Mouse (Mus musculus) erythroblast, embryonic 14.5 days (primary cell): Measurements from ENCODE around the gene Ptprn2. TPM values are rescaled to one million over a fixed set of nuclear protein-coding genes. Genes with fewer than 3 reads are reported as not detected.

ENCODE experiments used
- H3K27me3 ChIP-seq: 2 replicates; pipeline ENCODE4 v1.6.1; 2012; ENCODE audit warnings: inconsistent platforms; ENCODE audit not compliant: control insufficient read depth
- H3K36me3 ChIP-seq: 2 replicates; pipeline ENCODE4 v1.6.1; 2012; ENCODE audit warnings: mild to moderate bottlenecking, inconsistent platforms; ENCODE audit not compliant: control insufficient read depth
- H3K4me1 ChIP-seq: 2 replicates; pipeline ENCODE4 v1.6.1; 2012; ENCODE audit warnings: inconsistent platforms; ENCODE audit not compliant: control insufficient read depth
- H3K4me3 ChIP-seq: replicated peaks from 2 replicates; pipeline ENCODE3; 2012; ENCODE audit warnings: moderate library complexity, mild to moderate bottlenecking, inconsistent platforms
- H3K9me3 ChIP-seq: 2 replicates; pipeline ENCODE4 v1.6.1; 2012; ENCODE audit warnings: low read length, inconsistent platforms, mixed read lengths; ENCODE audit not compliant: control insufficient read depth
- GATA1 ChIP-seq: IDR thresholded peaks from 2 replicates; pipeline ENCODE4 v1.6.1; 2012; ENCODE audit warnings: low read length, inconsistent platforms, mixed read lengths
- TAL1 ChIP-seq: IDR thresholded peaks from 3 replicates; pipeline ENCODE4 v1.6.1; 2012; ENCODE audit warnings: low read length, inconsistent platforms, mixed read lengths
- polyA plus RNA-seq: library from polyadenylated mRNA; stranded (reverse); fragments of >175 nt; gene quantifications from 2 replicates; pipeline ENCODE4 v1.2.3, GENCODE M21; 2012

The Ptprn2 gene
- polyA plus RNA-seq, 1 experiment, result 0.03 TPM

GRCm38 (mm10) chr12:117077664-117078063, 592.1 kb downstream of the Ptprn2 start:
- Histone ChIP-seq H3K36me3 (no peaks in the 10 kb centered on the region), H3K27me3 (no peaks in the 10 kb centered on the region), H3K4me1 (no peaks in the 10 kb centered on the region), H3K9me3 (no peaks in the 10 kb centered on the region), H3K4me3 (no peak overlapping the region)
- TF ChIP-seq TAL1, result no peak
- no peak for TF ChIP-seq GATA1

GRCm38 (mm10) chr12:117078945-117079344, 593.4 kb downstream of the Ptprn2 start:
- no peaks in the 10 kb centered on the region for H3K4me1 ChIP-seq
- no peaks in the 10 kb centered on the region for H3K9me3 ChIP-seq
- H3K27me3 ChIP-seq, result no peaks in the 10 kb centered on the region
- no peak overlapping the region for H3K4me3 ChIP-seq
- H3K36me3 ChIP-seq, result no peaks in the 10 kb centered on the region
- no peak for TF ChIP-seq GATA1
- no peak for TF ChIP-seq TAL1

- TF ChIP-seq TAL1 (no peak), GATA1 (no peak)
- Histone ChIP-seq H3K4me3 (no peak overlapping the region), H3K4me1 (no peaks in the 10 kb centered on the region), H3K27me3 (no peaks in the 10 kb centered on the region), H3K36me3 (no peaks in the 10 kb centered on the region), H3K9me3 (no peaks in the 10 kb centered on the region)
Observed at GRCm38 (mm10) chr12:117079724-117080123, 594.2 kb downstream of the Ptprn2 start.

GRCm38 (mm10) chr12:117083856-117084701, 598.6 kb downstream of the Ptprn2 start:
- TF ChIP-seq TAL1 (no peak), GATA1 (no peak)
- Histone ChIP-seq H3K9me3 (no peaks in the 10 kb centered on the region), H3K4me1 (no peaks in the 10 kb centered on the region), H3K27me3 (no peaks in the 10 kb centered on the region), H3K4me3 (no peak overlapping the region), H3K36me3 (no peaks in the 10 kb centered on the region)

- H3K27me3 ChIP-seq, result no peaks in the 10 kb centered on the region
- TF ChIP-seq GATA1 (no peak), TAL1 (no peak)
- H3K36me3 ChIP-seq, result no peaks in the 10 kb centered on the region
- H3K9me3 ChIP-seq, result no peaks in the 10 kb centered on the region
- H3K4me3 ChIP-seq, result no peak overlapping the region
- H3K4me1 ChIP-seq, result no peaks in the 10 kb centered on the region
Observed at GRCm38 (mm10) chr12:117084702-117085409, 599.3 kb downstream of the Ptprn2 start.

GRCm38 (mm10) chr12:117085661-117086335, 600.3 kb downstream of the Ptprn2 start:
- Histone ChIP-seq H3K36me3 (no peaks in the 10 kb centered on the region), H3K4me1 (no peaks in the 10 kb centered on the region), H3K9me3 (no peaks in the 10 kb centered on the region), H3K4me3 (no peak overlapping the region), H3K27me3 (no peaks in the 10 kb centered on the region)
- TF ChIP-seq TAL1 (no peak), GATA1 (no peak)

GRCm38 (mm10) chr12:117092345-117093107, 607.0 kb downstream of the Ptprn2 start:
- no peaks in the 10 kb centered on the region for H3K4me1 ChIP-seq
- no peak overlapping the region for H3K4me3 ChIP-seq
- no peaks in the 10 kb centered on the region for H3K36me3 ChIP-seq
- TF ChIP-seq GATA1, result no peak
- no peak for TF ChIP-seq TAL1
- no peaks in the 10 kb centered on the region for H3K9me3 ChIP-seq
- no peaks in the 10 kb centered on the region for H3K27me3 ChIP-seq

GRCm38 (mm10) chr12:117095941-117096340, 610.4 kb downstream of the Ptprn2 start:
- no peaks in the 10 kb centered on the region for H3K9me3 ChIP-seq
- no peaks in the 10 kb centered on the region for H3K27me3 ChIP-seq
- H3K4me3 ChIP-seq, result no peak overlapping the region
- TF ChIP-seq TAL1 (no peak), GATA1 (no peak)
- H3K36me3 ChIP-seq, result no peaks in the 10 kb centered on the region
- peaks cover 8% of the 10 kb centered on the region for H3K4me1 ChIP-seq
